Mouse (Mus musculus) stomach, embryonic 16.5 days (tissue): ENCODE measurements at regions not wholly inside any gene's neighbourhood (a gene's known extent, or its start where the extent isn't known, plus 50 kb on each side); places are given as distances from the start of the nearest gene placed in this dataset.

Experiments
- ATAC-seq: fragments of 200-750 bp; cut with Nextera tagmentation; 2 replicates; pipeline ENCODE4 v1.8.0; 2017; ENCODE audit warnings: moderate number of reproducible peaks, moderate TSS enrichment; ENCODE audit not compliant: insufficient read depth, low FRiP score
- H3K27ac ChIP-seq: fragments of 300-500 bp; sonication (generic); 2 replicates; pipeline ENCODE4 v1.5.1; 2014; ENCODE audit warnings: low read length
- H3K27me3 ChIP-seq: fragments of 300-500 bp; sonication (generic); 2 replicates; pipeline ENCODE4 v1.6.1; 2014; ENCODE audit warnings: low read length, control low read depth, mixed read lengths; ENCODE audit not compliant: control insufficient read depth, insufficient read depth
- H3K36me3 ChIP-seq: fragments of 300-500 bp; sonication (generic); 2 replicates; pipeline ENCODE4 v1.6.1; 2014; ENCODE audit warnings: low read length; ENCODE audit not compliant: control insufficient read depth, insufficient read depth
- H3K4me1 ChIP-seq: fragments of 300-500 bp; sonication (generic); 2 replicates; pipeline ENCODE4 v1.6.1; 2014; ENCODE audit warnings: low read length, control low read depth, mixed read lengths; ENCODE audit not compliant: control insufficient read depth, insufficient read depth
- H3K4me2 ChIP-seq: fragments of 300-500 bp; sonication (generic); 2 replicates; pipeline ENCODE4 v1.6.1; 2014; ENCODE audit warnings: low read depth, low read length, mixed read lengths
- H3K4me3 ChIP-seq: fragments of 300-500 bp; sonication (generic); replicated peaks from 2 replicates; pipeline ENCODE4 v1.5.1; 2014; ENCODE audit warnings: mild to moderate bottlenecking, low read length
- H3K9ac ChIP-seq: fragments of 300-500 bp; sonication (generic); 2 replicates; pipeline ENCODE4 v1.6.1; 2014; ENCODE audit warnings: low read length
- H3K9me3 ChIP-seq: fragments of 300-500 bp; sonication (generic); replicated peaks from 2 replicates; pipeline ENCODE4 v1.6.1; 2016; ENCODE audit warnings: low read length, control low read depth; ENCODE audit not compliant: control insufficient read depth
- WGBS: fragments of 180-500 bp; shearing (Covaris S2); extraction: QIAGEN DNeasy Blood & Tissue Kit; methylation state at CpG from one replicate; pipeline ENCODE4 v1.1.7; 2014; 5-methylcytosine and 5-hydroxymethylcytosine counted together

- WGBS: 45% methylated on average over 7 of the region's 7 CpGs
- ATAC-seq: no peak
- H3K9ac ChIP-seq: no peak overlapping the region
- H3K27me3 ChIP-seq: no peaks in the 10 kb centered on the region
- H3K36me3 ChIP-seq: no peaks in the 10 kb centered on the region
- no peak overlapping the region for H3K4me3 ChIP-seq
- H3K9me3 ChIP-seq: no peaks in the 10 kb centered on the region
- no peak overlapping the region for H3K4me2 ChIP-seq
- no peaks in the 10 kb centered on the region for H3K4me1 ChIP-seq
- H3K27ac ChIP-seq: no peak overlapping the region
Observed at GRCm38 (mm10) chr9:97224549-97224948, 113.6 kb upstream of the Slc25a36 start.

GRCm38 (mm10) chr9:97214806-97215205, 103.8 kb upstream of the Slc25a36 start:
- H3K4me3 ChIP-seq: no peak overlapping the region
- H3K9me3 ChIP-seq: no peaks in the 10 kb centered on the region
- whole genome bisulfite sequencing: 43% methylated on average over 2 of the region's 2 CpGs
- no peak for ATAC-seq
- H3K27ac ChIP-seq: no peak overlapping the region
- no peak overlapping the region for H3K9ac ChIP-seq
- H3K4me1 ChIP-seq: no peaks in the 10 kb centered on the region
- no peaks in the 10 kb centered on the region for H3K36me3 ChIP-seq
- no peaks in the 10 kb centered on the region for H3K27me3 ChIP-seq
- H3K4me2 ChIP-seq: no peak overlapping the region

- no peaks in the 10 kb centered on the region for H3K9me3 ChIP-seq
- H3K36me3 ChIP-seq: no peaks in the 10 kb centered on the region
- H3K4me1 ChIP-seq: no peaks in the 10 kb centered on the region
- ATAC-seq: no peak
- no peak overlapping the region for H3K4me2 ChIP-seq
- H3K27me3 ChIP-seq: no peaks in the 10 kb centered on the region
- no peak overlapping the region for H3K27ac ChIP-seq
- no peak overlapping the region for H3K9ac ChIP-seq
- WGBS: 90% methylated on average over 14 of the region's 14 CpGs
- H3K4me3 ChIP-seq: no peak overlapping the region
Observed at GRCm38 (mm10) chr9:97190321-97190860, 79.4 kb upstream of the Slc25a36 start.

- Histone ChIP-seq H3K9ac (no peak overlapping the region), H3K27me3 (no peaks in the 10 kb centered on the region), H3K4me1 (no peaks in the 10 kb centered on the region), H3K36me3 (no peaks in the 10 kb centered on the region), H3K9me3 (no peaks in the 10 kb centered on the region), H3K4me2 (no peak overlapping the region), H3K27ac (no peak overlapping the region), H3K4me3 (no peak overlapping the region)
- ATAC-seq: no peak
- WGBS: 74% methylated on average over 4 of the region's 4 CpGs
Observed at GRCm38 (mm10) chr9:97189646-97190045, 78.7 kb upstream of the Slc25a36 start.

GRCm38 (mm10) chr9:97188616-97189330, 77.8 kb upstream of the Slc25a36 start:
- no peaks in the 10 kb centered on the region for H3K4me1 ChIP-seq
- ATAC-seq: peak; percentile 60; the same call in 1 of the 2 replicates
- H3K4me2 ChIP-seq: no peak overlapping the region
- no peak overlapping the region for H3K4me3 ChIP-seq
- no peaks in the 10 kb centered on the region for H3K9me3 ChIP-seq
- 67% methylated on average over 7 of the region's 7 CpGs for WGBS
- H3K27ac ChIP-seq: no peak overlapping the region
- no peaks in the 10 kb centered on the region for H3K36me3 ChIP-seq
- H3K9ac ChIP-seq: no peak overlapping the region
- no peaks in the 10 kb centered on the region for H3K27me3 ChIP-seq

- WGBS: 70% methylated on average over 5 of the region's 5 CpGs
- Histone ChIP-seq H3K4me2 (no peak overlapping the region), H3K9ac (no peak overlapping the region), H3K27me3 (no peaks in the 10 kb centered on the region), H3K36me3 (no peaks in the 10 kb centered on the region), H3K27ac (no peak overlapping the region), H3K4me3 (no peak overlapping the region), H3K4me1 (no peaks in the 10 kb centered on the region), H3K9me3 (no peaks in the 10 kb centered on the region)
- no peak for ATAC-seq
Observed at GRCm38 (mm10) chr9:97173230-97173951, 62.4 kb upstream of the Slc25a36 start.

- Histone ChIP-seq H3K4me3 (no peak overlapping the region), H3K36me3 (no peaks in the 10 kb centered on the region), H3K9me3 (no peaks in the 10 kb centered on the region), H3K27ac (no peak overlapping the region), H3K27me3 (no peaks in the 10 kb centered on the region), H3K4me2 (no peak overlapping the region), H3K4me1 (no peaks in the 10 kb centered on the region), H3K9ac (no peak overlapping the region)
- 6% methylated on average over 3 of the region's 3 CpGs for WGBS
- ATAC-seq: no peak
Observed at GRCm38 (mm10) chr9:97172075-97172474, 61.1 kb upstream of the Slc25a36 start.

- Histone ChIP-seq H3K36me3 (no peaks in the 10 kb centered on the region), H3K27me3 (no peaks in the 10 kb centered on the region), H3K4me2 (no peak overlapping the region), H3K9ac (no peak overlapping the region), H3K9me3 (no peaks in the 10 kb centered on the region), H3K4me1 (no peaks in the 10 kb centered on the region), H3K27ac (no peak overlapping the region), H3K4me3 (no peak overlapping the region)
- ATAC-seq: no peak
- WGBS: 95% methylated on average over 4 of the region's 4 CpGs
Observed at GRCm38 (mm10) chr9:97171484-97171883, 60.5 kb upstream of the Slc25a36 start.

- H3K4me3 ChIP-seq: no peak overlapping the region
- H3K9me3 ChIP-seq: no peaks in the 10 kb centered on the region
- WGBS: 90% methylated on average over 1 of the region's 1 CpGs
- H3K27me3 ChIP-seq: no peaks in the 10 kb centered on the region
- H3K4me2 ChIP-seq: no peak overlapping the region
- no peaks in the 10 kb centered on the region for H3K4me1 ChIP-seq
- no peaks in the 10 kb centered on the region for H3K36me3 ChIP-seq
- no peak overlapping the region for H3K27ac ChIP-seq
- no peak overlapping the region for H3K9ac ChIP-seq
- ATAC-seq: no peak
Observed at GRCm38 (mm10) chr9:97170836-97171235, 59.9 kb upstream of the Slc25a36 start.
